Mouse (Mus musculus) ES-Bruce4 (cell line): ENCODE measurements at regions not wholly inside any gene's neighbourhood (a gene's known extent, or its start where the extent isn't known, plus 50 kb on each side); places are given as distances from the start of the nearest gene placed in this dataset.

Experiments used
- CTCF ChIP-seq: IDR thresholded peaks from one replicate; pipeline ENCODE4 v1.8.1; 2011; ENCODE audit warnings: low read depth, low read length
- POLR2A ChIP-seq: IDR thresholded peaks from one replicate; pipeline ENCODE4 v1.8.1; 2011; ENCODE audit warnings: low read length; ENCODE audit not compliant: insufficient read depth

GRCm38 (mm10) chr4:105911678-105912077, 122.0 kb downstream of the Gm12728 start:
- TF ChIP-seq CTCF (no peak), POLR2A (no peak)
